Mouse (Mus musculus) MEL-GATA-1-ER (cell line): ENCODE measurements around the gene Gfap.

ENCODE experiments used
- DNase-seq: peaks from one replicate; pipeline ENCODE4 v3.0.0-alpha.2; 2012; ENCODE audit warnings: low read depth; ENCODE audit errors: extremely low read depth

The Gfap gene

GRCm38 (mm10) chr11:102837385-102837784 is 63.3 kb downstream of the Gfap start:
- no peak for DNase-seq
